Mouse (Mus musculus) liver, adult 2 months (tissue): ENCODE measurements around the gene Cic. TPM values are rescaled to one million over a fixed set of nuclear protein-coding genes. Genes with fewer than 3 reads are reported as not detected.
A peak's percentile ranks its signal among the peaks of the same experiment; 100 is the strongest.

Experiments
- DNase-seq: peaks from one replicate; pipeline ENCODE4 v3.0.0-alpha.2; 2011; ENCODE audit warnings: low read depth, low spot score; ENCODE audit errors: extremely low read depth
- H3K27ac ChIP-seq: fragments of 200-500 bp; replicated peaks from 2 replicates; pipeline ENCODE4 v1.5.1; 2012; ENCODE audit warnings: low read depth, mild to moderate bottlenecking, control low read depth, inconsistent platforms, low read length; ENCODE audit not compliant: insufficient read depth
- H3K27me3 ChIP-seq: fragments of 200-500 bp; 2 replicates; pipeline ENCODE4 v1.6.1; 2012; ENCODE audit warnings: mild to moderate bottlenecking, moderate library complexity, low read length, inconsistent platforms; ENCODE audit not compliant: control insufficient read depth, insufficient read depth
- H3K36me3 ChIP-seq: fragments of 200-500 bp; 2 replicates; pipeline ENCODE4 v1.6.1; 2012; ENCODE audit warnings: low read length, inconsistent platforms; ENCODE audit not compliant: control insufficient read depth, insufficient read depth
- H3K4me1 ChIP-seq: fragments of 200-500 bp; 2 replicates; pipeline ENCODE4 v1.6.1; 2011; ENCODE audit warnings: low read length; ENCODE audit not compliant: control insufficient read depth, insufficient read depth
- H3K4me3 ChIP-seq: fragments of 200-500 bp; 2 replicates; pipeline ENCODE4 v1.5.1; 2011; ENCODE audit warnings: low read depth, mild to moderate bottlenecking, control low read depth, low read length, moderate library complexity; ENCODE audit not compliant: insufficient read depth
- H3K79me2 ChIP-seq: fragments of 200-500 bp; 2 replicates; pipeline ENCODE4 v1.6.1; 2012; ENCODE audit warnings: inconsistent platforms, mild to moderate bottlenecking, low read length, moderate library complexity; ENCODE audit not compliant: control insufficient read depth, insufficient read depth
- H3K9ac ChIP-seq: fragments of 200-500 bp; 2 replicates; pipeline ENCODE4 v1.6.1; 2012; ENCODE audit warnings: low read depth, mild to moderate bottlenecking, control low read depth, inconsistent platforms, low read length
- CTCF ChIP-seq: fragments of 200-500 bp; IDR thresholded peaks from 2 replicates; pipeline ENCODE4 v1.5.1; 2011; ENCODE audit warnings: low read depth, low read length, control low read depth
- POLR2A ChIP-seq: fragments of 200-500 bp; IDR thresholded peaks from 2 replicates; pipeline ENCODE4 v1.6.1; 2011; ENCODE audit warnings: low read length, control low read depth; ENCODE audit not compliant: insufficient read depth; ENCODE audit errors: extremely low read depth
- WGBS: fragments of 180-500 bp; shearing (Covaris S2); methylation state at CpG from one replicate; pipeline ENCODE4 v1.1.7; 2018; 5-methylcytosine and 5-hydroxymethylcytosine counted together
- polyA plus RNA-seq: library from polyadenylated mRNA; depleted of rRNA; stranded (reverse); fragments of >200 nt; gene quantifications from 2 replicates; pipeline ENCODE4 v1.2.3, GENCODE M21; 2012
- total RNA-seq: library from RNA; depleted of rRNA; stranded (reverse); fragments of >200 nt; gene quantifications from 2 replicates; pipeline ENCODE4 v1.2.3, GENCODE M21; 2014

Gene Cic
- total and polyA plus RNA-seq, 2 experiments, result 5.3 to 23.3 TPM

DNA sequence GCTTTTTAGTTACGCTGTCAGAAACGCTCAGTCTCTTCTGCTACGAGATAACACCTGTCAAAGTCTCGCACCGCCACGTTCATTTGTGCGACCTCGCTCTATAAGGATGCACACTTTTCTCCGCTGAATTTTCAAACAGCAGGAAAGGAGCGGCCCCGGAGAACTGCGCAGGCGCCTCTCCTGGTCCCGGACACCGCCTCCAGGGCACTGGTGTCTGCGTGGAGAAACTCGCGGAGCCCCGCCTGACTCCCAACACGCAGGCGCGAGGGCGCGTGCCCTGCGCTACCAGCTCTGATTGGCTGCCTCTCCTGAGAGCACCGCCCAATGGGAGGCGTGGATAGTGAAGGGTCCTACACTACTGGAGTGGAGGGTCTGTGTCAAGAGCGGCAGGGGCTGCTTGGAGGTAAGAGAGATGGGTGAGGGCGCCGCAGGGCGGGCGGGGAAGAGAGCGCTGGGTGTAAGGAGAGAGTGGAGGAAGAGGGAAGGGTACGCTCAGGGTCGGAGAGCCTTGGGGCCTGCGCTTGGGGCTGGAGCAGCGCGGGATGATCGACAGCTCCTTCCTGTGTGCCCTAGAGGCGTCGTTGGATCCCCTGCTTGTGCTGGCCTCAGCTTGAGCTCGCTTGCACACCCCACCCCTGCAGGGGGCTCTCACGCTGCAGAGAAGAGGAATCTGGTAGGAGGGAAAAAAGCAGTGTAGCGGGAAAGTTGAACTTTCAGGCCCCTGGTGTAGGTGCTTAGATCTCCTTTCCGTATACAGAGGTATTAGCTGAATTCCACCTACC lies 46.2 kb upstream of the Cic start, which contains the start of gene Zfp526:
Gene Zfp526 (plus strand): TSS at position 324 of the 782 bp plus-strand sequence.
- peak; percentile 87 for DNase-seq
- Histone ChIP-seq H3K9ac (peak within 1 kb of the TSS; percentile 84), H3K27ac (peak within 1 kb of the TSS; percentile 81), H3K36me3 (no peaks in the 10 kb centered on the region; the same call in 1 of the 2 replicates), H3K27me3 (no peaks in the 10 kb centered on the region), H3K4me1 (peaks cover 21% of the 10 kb centered on the region), H3K4me3 (peak within 1 kb of the TSS; percentile 92), H3K79me2 (peaks cover 28% of the 10 kb centered on the region; the same call in 1 of the 2 replicates)
- peak; percentile 50; the same call in 1 of the 2 replicates for TF ChIP-seq POLR2A
- TF ChIP-seq CTCF, result no peak
- under 1% methylated on average over 44 of the region's 45 CpGs for WGBS

DNA sequence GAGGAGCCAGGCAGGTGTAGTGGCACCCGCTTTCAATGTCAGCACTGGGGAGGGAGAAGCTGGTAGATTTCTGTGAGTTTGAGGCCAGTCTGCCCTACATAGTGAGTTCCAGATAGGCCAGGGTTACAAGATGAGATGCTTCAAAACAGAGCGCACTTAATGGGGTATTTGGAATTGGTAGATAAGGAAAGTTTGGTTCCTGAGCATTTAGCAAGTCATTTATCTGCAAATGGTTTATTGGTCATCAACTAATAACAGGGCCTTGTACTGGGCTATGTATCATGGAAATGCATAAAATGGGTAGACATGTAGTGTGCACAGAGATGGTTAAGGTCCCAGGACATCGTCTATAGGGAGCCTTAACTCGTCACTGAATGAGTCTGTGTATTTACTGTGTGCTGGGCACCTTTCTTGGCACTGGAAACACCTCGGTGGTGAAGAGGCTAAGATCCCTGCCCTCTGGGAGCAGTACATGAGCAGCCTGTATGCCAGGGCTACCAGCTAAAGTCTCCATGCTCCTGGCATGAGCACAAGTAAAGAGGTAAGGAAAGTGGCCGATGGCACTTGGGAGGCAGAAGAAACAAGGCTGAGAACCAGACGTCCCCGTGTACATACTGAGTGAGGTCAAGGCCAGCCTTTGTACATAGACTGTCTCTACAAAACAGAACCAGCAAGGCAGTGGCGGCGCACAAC lies 45.1 kb upstream of the Cic start:
- TF ChIP-seq POLR2A, result no peak
- no peak for TF ChIP-seq CTCF
- Histone ChIP-seq H3K79me2 (peaks cover 28% of the 10 kb centered on the region; the same call in 1 of the 2 replicates), H3K9ac (no peak overlapping the region; the same call in 1 of the 2 replicates), H3K4me1 (peaks cover 19% of the 10 kb centered on the region), H3K27ac (no peak overlapping the region), H3K27me3 (no peaks in the 10 kb centered on the region), H3K36me3 (0 out of 2 replicates have a peak, but pooled peaks cover 2% of the 10 kb centered on the region), H3K4me3 (no peak overlapping the region)
- WGBS, result 41% methylated on average over 10 of the region's 10 CpGs
- DNase-seq, result peak; percentile 19

DNA sequence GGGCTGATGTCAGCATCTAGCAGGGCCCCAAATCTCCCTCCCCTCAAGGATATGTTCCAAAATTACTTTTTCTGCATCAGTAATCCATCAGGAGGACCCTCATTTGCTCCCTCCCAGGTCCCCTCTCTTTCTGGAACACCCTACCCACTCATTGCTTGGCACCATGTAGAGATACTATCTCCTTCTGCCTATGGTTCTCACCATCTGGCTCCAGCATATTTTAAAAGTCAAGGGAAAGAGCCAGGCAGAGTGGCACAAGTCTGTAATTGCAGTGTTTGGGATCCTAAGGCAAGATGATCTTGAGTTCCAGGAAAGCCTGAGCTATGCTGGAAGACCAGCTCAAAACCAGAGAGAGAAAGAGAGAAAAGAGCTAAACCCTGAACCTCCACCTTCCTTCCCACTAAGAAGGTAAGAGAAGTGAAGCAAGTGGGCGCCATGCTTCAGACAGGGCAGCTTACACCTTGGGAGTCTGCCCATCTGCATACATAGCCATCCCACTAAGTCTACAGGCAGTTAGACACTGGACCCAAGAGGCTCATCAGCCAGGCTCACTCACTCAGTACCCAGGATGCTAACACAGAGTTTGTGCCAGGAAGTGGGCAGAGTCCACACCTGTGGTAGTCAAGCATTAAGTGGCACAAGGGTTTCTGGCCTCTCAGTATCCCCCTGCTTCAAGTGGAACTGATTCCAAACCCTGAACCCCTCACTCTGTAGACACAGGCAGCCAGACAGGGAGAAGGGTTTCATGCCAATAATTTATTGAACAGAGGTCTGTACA lies 39.8 kb upstream of the Cic start:
- Histone ChIP-seq H3K9ac (no peak overlapping the region), H3K27ac (no peak overlapping the region), H3K36me3 (peaks cover 16% of the 10 kb centered on the region; the same call in 1 of the 2 replicates), H3K27me3 (no peaks in the 10 kb centered on the region), H3K4me1 (0 out of 2 replicates have a peak, but pooled peaks cover 1% of the 10 kb centered on the region), H3K79me2 (peaks cover 16% of the 10 kb centered on the region; the same call in 1 of the 2 replicates), H3K4me3 (no peak overlapping the region)
- TF ChIP-seq CTCF, result no peak
- WGBS, result 80% methylated on average over 1 of the region's 1 CpGs
- DNase-seq, result peak; percentile 16

DNA sequence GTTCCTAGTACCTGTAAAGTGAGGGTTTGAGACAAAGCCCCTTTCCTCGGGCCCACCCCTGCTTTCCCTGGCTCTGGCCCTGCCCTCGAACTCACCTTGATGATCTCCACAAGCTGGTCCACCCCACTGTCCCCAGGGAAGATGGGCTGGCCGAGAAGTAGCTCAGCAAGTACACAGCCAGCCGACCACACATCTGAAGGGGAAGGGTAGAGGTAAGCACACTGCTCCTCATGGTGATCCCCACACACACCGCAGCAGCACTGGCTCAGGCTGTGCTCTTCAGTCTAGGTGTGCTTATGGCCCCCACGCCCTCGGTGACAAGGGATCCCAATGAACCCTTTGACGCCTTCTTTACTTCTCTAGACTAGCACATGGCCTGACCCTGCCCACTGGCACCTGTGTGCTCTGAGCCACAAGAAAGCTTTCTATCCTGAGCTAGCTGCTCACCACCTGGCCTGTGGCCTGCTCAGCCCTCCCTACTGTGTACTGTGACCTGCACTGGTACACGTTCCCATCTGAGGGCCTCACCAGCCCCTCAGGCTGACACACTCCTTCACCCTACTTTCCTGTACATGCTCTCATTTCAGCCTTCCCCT lies 36.7 kb upstream of the Cic start:
- Histone ChIP-seq H3K4me3 (no peak overlapping the region), H3K27ac (no peak overlapping the region), H3K36me3 (peaks cover 16% of the 10 kb centered on the region; the same call in 1 of the 2 replicates), H3K27me3 (no peaks in the 10 kb centered on the region), H3K79me2 (peaks cover 13% of the 10 kb centered on the region; the same call in 1 of the 2 replicates), H3K9ac (no peak overlapping the region), H3K4me1 (peaks cover 3% of the 10 kb centered on the region; the same call in 1 of the 2 replicates)
- 84% methylated on average over 9 of the region's 9 CpGs for WGBS
- TF ChIP-seq POLR2A, result no peak
- no peak for TF ChIP-seq CTCF
- no peak for DNase-seq

DNA sequence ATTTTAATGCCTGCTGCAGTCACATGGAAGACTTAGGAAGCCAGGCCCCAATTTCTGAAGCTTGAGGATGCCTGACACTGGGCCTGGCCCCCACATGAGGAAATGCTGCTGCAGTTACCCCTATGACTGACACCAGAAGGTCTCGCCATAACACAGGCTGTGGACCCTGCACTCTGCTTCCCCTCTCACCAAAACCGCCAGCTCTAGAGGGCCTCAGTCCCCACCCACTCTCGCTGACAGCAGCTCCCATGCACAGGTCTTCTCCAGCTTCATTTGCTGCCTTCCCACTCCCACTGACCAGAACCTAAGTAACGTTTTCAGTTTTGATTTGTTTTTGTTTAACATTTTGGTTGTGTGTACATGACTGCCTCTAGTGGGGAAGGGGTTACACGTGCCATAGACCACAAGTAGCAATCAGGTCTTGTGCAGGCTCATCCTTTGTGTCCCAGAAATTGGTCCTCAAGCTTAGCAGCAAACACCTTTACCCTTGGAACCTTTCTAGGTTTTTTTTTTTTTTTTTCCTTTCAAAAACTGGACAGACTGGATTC lies 35.3 kb upstream of the Cic start:
- Histone ChIP-seq H3K4me3 (no peak overlapping the region), H3K36me3 (peaks cover 16% of the 10 kb centered on the region; the same call in 1 of the 2 replicates), H3K9ac (no peak overlapping the region), H3K79me2 (peaks cover 15% of the 10 kb centered on the region; the same call in 1 of the 2 replicates), H3K27ac (no peak overlapping the region), H3K27me3 (no peaks in the 10 kb centered on the region), H3K4me1 (peaks cover 9% of the 10 kb centered on the region)
- 80% methylated on average over 5 of the region's 5 CpGs for WGBS
- no peak for DNase-seq
- TF ChIP-seq POLR2A, result no peak
- TF ChIP-seq CTCF, result no peak
